Mouse (Mus musculus) large intestine, adult 2 months (tissue): ENCODE results near the gene Bglap2. TPM values are rescaled to one million over a fixed set of nuclear protein-coding genes. Genes with fewer than 3 reads are reported as not detected.
"Not testable (repeated sequence)": the region's sequence is repeated elsewhere in the genome, so short reads cannot be mapped to it uniquely, and the experiment has no call there.

Experiments used
- DNase-seq: peaks from one replicate; pipeline ENCODE4 v3.0.0-alpha.2; 2012; ENCODE audit warnings: low read depth, low spot score
- WGBS: fragments of 180-500 bp; shearing (Covaris S2); methylation state at CpG from one replicate; pipeline ENCODE4 v1.1.7; 2018; 5-methylcytosine and 5-hydroxymethylcytosine counted together
- polyA plus RNA-seq: library from polyadenylated mRNA; depleted of rRNA; stranded (reverse); fragments of >200 nt; gene quantifications from 2 replicates; pipeline ENCODE4 v1.2.3, GENCODE M21; 2012; rRNA removed

Bglap2 gene
- 0.36 and 0.58 TPM in 2 replicates for polyA plus RNA-seq

GRCm38 (mm10) chr3:88378599-88378998 lies at the start of gene Bglap2:
Bglap2 (minus strand) TSS chr3:88378699.
- DNase-seq, result not testable (repeated sequence)
- WGBS, result 81% methylated on average over 5 of the region's 5 CpGs

- WGBS, result 60% methylated on average over 4 of the region's 4 CpGs
- DNase-seq, result no peak
Observed at GRCm38 (mm10) chr3:88427342-88427905, 48.9 kb upstream of the Bglap2 start.

GRCm38 (mm10) chr3:88425708-88426420 lies 47.4 kb upstream of the Bglap2 start:
- DNase-seq, result no peak
- 59% methylated on average over 10 of the region's 10 CpGs for WGBS

- no peak for DNase-seq
- 5% methylated on average over 2 of the region's 2 CpGs for WGBS
Observed at GRCm38 (mm10) chr3:88425330-88425689, 46.8 kb upstream of the Bglap2 start.

GRCm38 (mm10) chr3:88424605-88425329 lies 46.3 kb upstream of the Bglap2 start, which contains the start of gene Slc25a44:
Slc25a44 (minus strand) TSS chr3:88425139.
- under 1% methylated on average over 35 of the region's 35 CpGs for WGBS
- peak; percentile 99 for DNase-seq

DNA sequence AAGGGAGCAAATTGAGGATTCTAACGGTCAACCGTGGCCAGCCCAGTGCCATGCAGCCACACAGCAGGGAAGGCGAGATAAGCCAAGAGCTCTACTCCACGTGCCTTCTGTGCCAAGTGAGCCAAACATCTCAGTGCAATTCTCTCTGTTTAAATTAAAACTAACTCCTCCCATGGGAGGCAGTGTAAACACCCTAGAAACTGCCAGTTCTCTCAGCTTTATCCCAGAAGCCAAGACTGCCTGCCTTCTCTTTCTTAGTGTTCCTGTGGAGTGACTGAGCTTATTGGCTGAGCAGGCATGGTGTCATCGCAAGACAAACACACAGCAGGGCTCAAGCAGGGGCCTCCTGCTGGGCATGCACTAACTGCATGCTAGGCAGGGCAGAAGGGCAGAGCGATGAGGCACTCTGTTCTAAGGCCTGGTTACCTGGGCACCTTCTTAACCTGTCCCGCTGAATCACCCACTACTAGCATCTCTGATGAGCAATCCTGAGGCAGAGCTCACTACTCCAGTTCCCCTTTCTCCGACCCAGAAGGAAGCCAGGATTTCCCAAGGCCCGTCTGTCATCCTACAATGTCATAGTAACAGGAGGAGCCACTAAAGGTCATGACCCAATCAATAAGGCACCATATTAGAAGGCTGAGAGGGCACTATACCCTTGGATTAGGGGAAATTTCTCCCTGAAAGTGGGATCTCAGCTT lies 43.7 kb upstream of the Bglap2 start:
- DNase-seq, result no peak
- 21% methylated on average over 9 of the region's 9 CpGs for WGBS

GRCm38 (mm10) chr3:88420771-88421170 lies 42.3 kb upstream of the Bglap2 start:
- WGBS, result 93% methylated on average over 19 of the region's 19 CpGs

GRCm38 (mm10) chr3:88418016-88418415 lies 39.5 kb upstream of the Bglap2 start:
- WGBS, result 80% methylated on average over 6 of the region's 6 CpGs
- DNase-seq, result no peak

More at GRCm38 (mm10) chr3:88420771-88421170, 42.3 kb upstream of the Bglap2 start:
- DNase-seq, result no peak

DNA sequence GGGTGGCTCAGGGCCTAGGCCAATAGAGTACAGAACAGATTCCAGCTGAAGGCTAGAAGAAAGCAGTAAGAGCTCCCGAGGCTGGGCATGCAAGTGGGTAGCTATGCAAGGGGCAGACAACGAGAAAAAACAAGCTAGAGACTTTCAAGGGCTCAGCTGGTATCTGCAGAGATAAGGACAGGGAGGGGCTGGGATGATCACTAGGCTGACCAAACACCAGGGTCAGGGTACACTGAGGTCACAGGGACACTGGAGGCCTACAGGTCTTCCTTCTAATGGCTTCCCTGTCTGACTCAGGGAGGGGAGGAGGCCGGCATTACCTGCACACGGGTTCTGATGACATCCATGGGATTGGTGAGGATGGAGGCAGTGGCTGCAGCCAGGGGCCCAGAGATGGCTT lies 37.2 kb upstream of the Bglap2 start:
- DNase-seq, result no peak
- 36% methylated on average over 4 of the region's 4 CpGs for WGBS

DNA sequence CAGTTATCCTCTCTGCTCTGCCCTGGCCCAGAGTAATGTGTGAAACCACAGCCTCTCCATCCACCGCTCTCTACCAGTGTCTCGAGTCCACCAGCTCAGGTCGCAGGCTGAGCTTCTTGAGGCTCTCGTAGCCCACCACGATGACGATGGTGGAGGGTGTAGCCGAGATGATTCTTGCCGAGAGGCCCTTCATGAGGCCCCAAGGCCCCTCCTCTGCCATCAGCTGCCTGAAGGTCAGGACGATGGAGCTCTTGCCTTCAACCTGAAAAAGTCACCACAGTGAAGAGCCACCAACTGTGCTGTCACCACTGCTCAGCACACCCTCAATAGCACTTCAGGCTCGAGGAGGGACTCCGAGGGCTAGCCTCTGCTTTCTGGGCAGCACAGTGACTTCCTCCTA lies 34.1 kb upstream of the Bglap2 start:
- DNase-seq, result no peak
- 81% methylated on average over 11 of the region's 11 CpGs for whole genome bisulfite sequencing

DNA sequence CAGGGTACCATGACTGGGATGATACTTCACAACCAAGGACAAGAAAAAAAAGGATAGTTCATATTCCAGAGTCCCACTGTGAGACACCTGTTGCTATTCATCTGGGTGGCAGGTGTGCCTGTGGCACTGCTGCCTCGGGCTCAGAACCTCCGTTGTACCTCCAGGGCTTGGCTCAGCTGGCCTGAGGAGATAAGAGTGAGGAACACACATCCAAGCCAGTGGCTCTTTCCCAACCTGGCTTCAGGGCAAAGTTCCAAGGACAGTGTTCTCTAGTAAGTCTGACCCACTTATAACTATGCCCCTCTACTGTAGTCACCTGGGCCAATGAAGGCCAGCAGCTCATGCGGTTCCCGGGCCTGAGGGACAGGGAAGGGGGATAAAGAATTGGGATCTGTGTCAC lies 33.2 kb upstream of the Bglap2 start:
- no peak for DNase-seq
- WGBS, result 72% methylated on average over 4 of the region's 4 CpGs

- no peak for DNase-seq
- WGBS, result 17% methylated on average over 7 of the region's 7 CpGs
Observed at GRCm38 (mm10) chr3:88410645-88411031, 32.1 kb upstream of the Bglap2 start.

- peak; percentile 81 for DNase-seq
Observed at GRCm38 (mm10) chr3:88409741-88410644, 31.5 kb upstream of the Bglap2 start, which contains the start of gene Pmf1. Pmf1 (minus strand) TSS chr3:88410331.

DNA sequence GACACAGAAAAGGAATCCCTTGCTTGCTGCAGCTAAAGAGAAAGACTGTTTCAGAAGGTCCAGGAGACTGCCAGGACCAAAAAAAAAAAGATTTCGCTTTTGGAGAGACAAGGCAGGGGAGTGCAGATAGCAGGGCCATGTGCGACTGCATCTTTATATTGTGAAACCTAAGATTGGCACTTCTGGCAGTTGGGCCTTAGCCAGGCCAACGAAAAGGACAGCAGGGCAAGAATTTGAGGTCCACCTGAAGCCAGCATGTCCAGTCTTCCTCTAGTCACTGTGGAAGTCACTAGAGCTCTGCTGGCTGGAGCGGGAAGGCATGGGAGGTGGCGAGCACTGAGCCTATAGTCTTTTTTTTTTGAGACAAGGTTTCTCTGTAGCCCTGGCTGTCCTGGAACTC lies 30.5 kb upstream of the Bglap2 start:
- 34% methylated on average over 5 of the region's 5 CpGs for WGBS
- no peak for DNase-seq

More at GRCm38 (mm10) chr3:88409741-88410644, 31.5 kb upstream of the Bglap2 start, which contains the start of gene Pmf1:
- WGBS, result under 1% methylated on average over 54 of the region's 54 CpGs

- WGBS, result 43% methylated on average over 7 of the region's 7 CpGs
- DNase-seq, result no peak
Observed at GRCm38 (mm10) chr3:88407529-88407928, 29.0 kb upstream of the Bglap2 start.

DNA sequence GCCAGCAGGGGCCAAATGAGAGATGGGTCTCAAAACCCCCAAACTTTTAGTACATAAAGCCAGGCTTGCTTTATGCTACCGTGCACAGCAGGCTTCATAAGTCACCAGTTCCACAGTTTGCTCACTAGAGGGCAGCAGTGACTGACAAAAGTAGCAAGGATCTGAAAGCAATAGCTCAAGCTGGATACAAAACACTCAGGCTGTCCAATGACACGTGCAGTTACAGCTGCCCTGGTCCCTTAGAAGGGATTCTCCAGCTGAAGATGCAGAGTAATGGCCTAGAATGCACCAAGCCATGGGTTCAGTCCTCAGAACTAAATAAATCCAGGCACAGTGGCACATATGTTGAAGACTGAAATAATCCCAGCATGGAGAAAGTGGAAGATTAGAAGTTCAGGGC lies 28.6 kb upstream of the Bglap2 start:
- WGBS, result 1% methylated on average over 2 of the region's 2 CpGs
- peak; percentile 76 for DNase-seq

DNA sequence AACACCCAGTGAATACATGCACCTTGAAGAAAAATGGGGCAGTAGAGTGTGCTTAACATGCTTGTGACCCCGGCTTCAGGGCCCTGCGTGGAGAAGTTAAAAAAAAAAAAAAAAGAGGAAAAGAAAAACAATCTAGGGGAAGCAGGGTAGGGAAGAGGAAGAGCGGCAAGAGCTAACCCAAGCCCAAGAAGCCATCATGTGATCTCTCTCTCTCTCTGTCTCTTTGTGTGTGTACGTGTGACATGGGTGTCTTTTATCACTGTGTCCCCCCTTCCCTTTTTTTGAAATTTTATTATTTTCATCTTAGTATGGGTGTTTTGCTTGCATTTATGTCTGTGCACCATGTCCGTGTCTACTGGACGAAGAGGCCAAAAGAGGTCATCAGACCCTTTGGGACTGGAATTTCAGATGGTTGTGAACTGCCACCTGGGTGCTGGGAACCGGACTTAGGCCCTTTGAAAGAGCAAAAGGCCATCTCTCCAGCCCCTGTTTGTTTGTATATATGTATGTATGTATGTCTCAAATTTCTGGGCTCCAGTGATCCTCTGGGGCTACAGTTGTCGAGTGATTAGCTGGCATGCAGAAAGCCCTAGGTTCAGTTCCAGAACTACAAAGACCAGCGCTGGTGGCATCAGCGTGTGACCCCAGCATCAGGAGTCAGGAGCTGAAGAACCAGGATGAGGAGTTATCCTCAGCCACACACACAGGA lies 25.2 kb upstream of the Bglap2 start:
- WGBS, result 92% methylated on average over 10 of the region's 10 CpGs
- DNase-seq, result no peak

DNA sequence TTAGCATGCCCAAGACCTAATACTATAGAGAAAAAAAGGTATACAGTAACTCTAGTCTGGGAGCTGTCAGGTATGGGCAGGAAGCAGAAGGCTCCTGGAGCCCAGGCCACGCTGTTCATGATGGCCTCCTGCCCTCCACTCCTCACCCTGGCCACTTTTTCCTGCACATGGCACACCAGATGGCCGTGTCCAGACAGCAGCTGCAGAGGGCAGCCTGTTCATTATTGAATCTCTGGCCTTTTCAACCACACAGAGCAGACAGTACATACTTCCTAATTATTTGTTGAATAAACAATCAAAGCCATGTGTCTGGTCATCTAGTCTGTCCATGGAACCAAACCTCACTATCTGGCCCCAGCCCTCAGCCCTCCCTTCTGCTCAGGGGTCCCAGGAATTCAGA lies 20.2 kb upstream of the Bglap2 start:
- 94% methylated on average over 2 of the region's 2 CpGs for WGBS
- DNase-seq, result no peak
